Mouse (Mus musculus): ENCODE results near the gene Vps26c. TPM values are rescaled to one million over a fixed set of nuclear protein-coding genes. Genes with fewer than 3 reads are reported as not detected.

Gene Vps26c
- 25.8 and 40.7 TPM in 2 replicates for polyA plus RNA-seq (2012; rRNA removed)

DNA sequence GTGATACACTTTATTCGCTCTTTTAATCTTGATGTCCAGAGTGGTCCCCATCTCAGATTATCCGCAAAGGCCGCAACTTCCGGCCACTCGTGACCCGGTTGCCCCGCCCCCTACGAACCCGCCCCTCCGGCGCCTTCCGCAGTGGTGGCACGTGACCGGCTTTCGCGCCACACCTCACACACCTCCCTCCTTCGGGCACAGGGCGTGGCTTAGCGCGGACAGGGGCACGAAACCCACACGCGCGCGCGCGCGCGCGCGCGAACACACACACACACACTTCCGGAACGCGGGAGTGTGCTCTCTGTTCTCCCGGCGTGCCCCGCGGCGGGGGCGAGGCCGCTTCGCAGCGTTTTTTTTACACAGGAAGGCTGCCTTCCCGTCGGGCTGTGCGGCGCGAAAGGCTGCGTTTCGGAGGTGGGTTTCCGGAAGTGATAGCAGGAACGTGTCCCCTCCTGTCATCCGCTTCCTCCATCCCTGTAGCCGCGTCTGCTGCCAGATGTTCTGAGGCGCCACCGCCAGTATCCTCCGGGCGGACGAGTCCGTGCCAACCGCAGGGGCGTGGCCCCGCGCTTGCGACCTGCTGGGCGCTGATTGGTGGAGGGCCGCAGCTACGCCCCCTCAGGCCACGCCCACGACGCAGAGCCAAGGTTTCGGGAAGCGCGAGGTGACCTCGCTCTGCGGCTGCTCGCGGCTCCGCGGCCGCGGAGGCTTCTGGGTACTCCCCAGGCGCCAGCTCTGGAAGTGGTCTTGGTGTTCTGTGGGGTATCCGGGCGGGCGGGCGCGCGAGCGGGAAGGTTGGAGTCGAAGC, at the start of gene Vps26c:
Gene Vps26c (minus strand): TSS at position 487 of the 808 bp plus-strand sequence.
- Histone ChIP-seq H3K4me3 (replicated peaks; ENCODE audit: extremely low read depth, low read depth, low read length) (peak within 1 kb of the TSS; percentile 96), H3K4me1 (ENCODE audit: control insufficient read depth, insufficient read depth, low read length) (peaks cover 8% of the 10 kb centered on the region)
- TF ChIP-seq CTCF (IDR thresholded peaks at IDR 0.05; ENCODE audit: insufficient read depth, low read length), result no peak
- TF ChIP-seq POLR2A (IDR thresholded peaks at IDR 0.05; ENCODE audit: borderline replicate concordance, extremely low read depth, low read depth, low read length), result peak; percentile 91
- peak; percentile 98 for DNase-seq
- WGBS, result under 1% methylated on average over 93 of the region's 93 CpGs

DNA sequence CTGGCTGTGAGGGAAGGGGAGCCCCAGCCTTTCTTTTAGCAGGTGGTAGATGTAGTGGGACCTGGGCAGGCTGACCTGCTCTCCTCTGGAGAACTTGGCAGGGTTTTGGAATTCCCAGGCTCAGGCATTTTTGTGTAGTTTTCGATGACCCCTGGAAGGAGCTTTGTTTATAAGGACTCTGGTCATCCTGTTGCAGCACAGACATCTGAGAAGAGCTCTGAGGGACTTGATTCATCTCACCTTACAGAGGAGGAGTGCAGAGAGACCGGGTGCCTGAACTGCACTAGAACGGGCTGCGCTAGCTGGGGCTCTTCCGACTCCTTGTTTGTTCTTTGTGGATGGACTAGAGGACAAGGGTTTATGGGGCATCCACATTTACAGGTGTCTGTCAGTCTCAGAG, 49.1 kb upstream of the Vps26c start:
- no peak overlapping the region for H3K4me3 ChIP-seq (replicated peaks; ENCODE audit: extremely low read depth, low read depth, low read length)
- TF ChIP-seq POLR2A (IDR thresholded peaks at IDR 0.05; ENCODE audit: borderline replicate concordance, extremely low read depth, low read depth, low read length) (no peak), CTCF (IDR thresholded peaks at IDR 0.05; ENCODE audit: insufficient read depth, low read length) (no peak)
- H3K4me1 ChIP-seq (ENCODE audit: control insufficient read depth, insufficient read depth, low read length), result peaks cover 43% of the 10 kb centered on the region
- WGBS, result 40% methylated on average over 5 of the region's 5 CpGs
- DNase-seq, result no peak

DNA sequence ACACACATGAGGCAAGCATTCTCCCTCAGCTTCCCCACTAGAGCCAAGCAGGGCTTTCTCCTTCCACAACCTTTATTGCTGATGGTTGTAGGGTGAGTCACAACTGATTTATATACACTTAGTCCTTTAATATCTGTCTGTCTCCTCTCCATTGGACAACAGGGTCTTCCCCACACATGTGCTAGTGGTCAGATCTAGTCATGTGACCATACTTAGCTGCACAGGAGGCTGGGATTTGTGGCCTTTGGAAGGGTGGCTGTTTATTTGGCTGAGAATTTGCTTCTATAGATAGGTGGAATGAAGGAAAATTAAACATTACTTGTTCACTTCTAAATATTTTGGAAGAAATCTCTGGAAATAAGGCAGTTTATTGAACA, 48.1 kb upstream of the Vps26c start:
- DNase-seq, result no peak
- Histone ChIP-seq H3K4me1 (ENCODE audit: control insufficient read depth, insufficient read depth, low read length) (peaks cover 34% of the 10 kb centered on the region), H3K4me3 (replicated peaks; ENCODE audit: extremely low read depth, low read depth, low read length) (no peak overlapping the region)
- no peak for TF ChIP-seq CTCF (IDR thresholded peaks at IDR 0.05; ENCODE audit: insufficient read depth, low read length)
- TF ChIP-seq POLR2A (IDR thresholded peaks at IDR 0.05; ENCODE audit: borderline replicate concordance, extremely low read depth, low read depth, low read length), result no peak

DNA sequence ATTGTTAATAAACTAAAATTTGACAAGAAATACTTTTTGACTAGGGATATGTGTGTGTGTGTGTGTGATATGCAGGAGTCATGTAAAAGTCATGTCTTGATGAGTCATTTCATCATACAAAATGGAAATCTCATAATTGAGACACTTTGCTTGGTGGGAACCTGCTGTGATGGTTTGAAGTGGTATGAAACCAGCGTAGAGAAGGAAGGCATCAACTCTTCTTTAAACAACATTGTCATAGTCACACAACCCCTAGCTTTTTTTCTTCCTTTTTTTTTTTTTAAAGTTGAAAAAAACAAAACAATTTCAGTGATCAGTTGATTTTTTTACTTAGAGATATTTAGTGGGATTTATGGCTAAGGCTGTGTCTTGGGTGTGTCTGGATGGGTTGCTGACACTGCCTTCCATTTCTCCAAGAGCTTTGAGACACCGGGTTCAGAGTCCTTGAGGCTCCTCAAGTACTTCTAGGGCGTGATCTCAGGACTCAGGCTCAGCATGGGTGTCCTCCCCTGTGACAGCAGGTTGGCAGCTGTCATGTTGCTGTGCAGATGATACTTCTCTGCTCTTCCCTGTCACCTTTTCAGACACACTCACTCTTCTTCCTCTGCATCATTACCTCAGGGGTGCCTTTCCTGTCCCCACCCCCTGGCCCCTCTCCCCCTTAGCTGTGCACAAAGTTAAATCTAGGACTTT, 47.5 kb upstream of the Vps26c start:
- TF ChIP-seq CTCF (IDR thresholded peaks at IDR 0.05; ENCODE audit: insufficient read depth, low read length) (no peak), POLR2A (IDR thresholded peaks at IDR 0.05; ENCODE audit: borderline replicate concordance, extremely low read depth, low read depth, low read length) (no peak)
- WGBS, result 57% methylated on average over 3 of the region's 3 CpGs
- peaks cover 32% of the 10 kb centered on the region for H3K4me1 ChIP-seq (ENCODE audit: control insufficient read depth, insufficient read depth, low read length)
- H3K4me3 ChIP-seq (replicated peaks; ENCODE audit: extremely low read depth, low read depth, low read length), result no peak overlapping the region
- DNase-seq, result no peak

DNA sequence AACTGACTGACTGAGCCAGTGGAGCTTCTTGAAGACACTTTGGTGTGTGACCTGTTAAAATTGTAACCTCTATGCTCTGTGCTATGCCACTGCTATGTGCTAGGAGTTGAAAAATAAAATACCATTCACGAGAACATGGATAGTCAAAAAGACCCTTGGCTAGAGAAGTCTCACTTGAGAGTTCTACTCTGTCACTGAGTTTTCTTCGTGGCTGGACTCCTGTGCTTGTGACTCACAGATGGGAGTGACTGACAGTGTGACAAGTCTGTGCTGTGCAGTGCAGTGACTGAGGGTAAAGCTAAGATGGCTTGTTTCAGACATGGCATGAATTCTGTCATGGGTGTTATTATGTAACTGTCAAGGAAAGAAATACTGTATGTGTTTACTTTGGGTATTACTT, 45.8 kb upstream of the Vps26c start:
- no peak overlapping the region for H3K4me3 ChIP-seq (replicated peaks; ENCODE audit: extremely low read depth, low read depth, low read length)
- no peak for DNase-seq
- WGBS, result 15% methylated on average over 2 of the region's 2 CpGs
- peaks cover 22% of the 10 kb centered on the region for H3K4me1 ChIP-seq (ENCODE audit: control insufficient read depth, insufficient read depth, low read length)
- TF ChIP-seq CTCF (IDR thresholded peaks at IDR 0.05; ENCODE audit: insufficient read depth, low read length) (no peak), POLR2A (IDR thresholded peaks at IDR 0.05; ENCODE audit: borderline replicate concordance, extremely low read depth, low read depth, low read length) (no peak)

DNA sequence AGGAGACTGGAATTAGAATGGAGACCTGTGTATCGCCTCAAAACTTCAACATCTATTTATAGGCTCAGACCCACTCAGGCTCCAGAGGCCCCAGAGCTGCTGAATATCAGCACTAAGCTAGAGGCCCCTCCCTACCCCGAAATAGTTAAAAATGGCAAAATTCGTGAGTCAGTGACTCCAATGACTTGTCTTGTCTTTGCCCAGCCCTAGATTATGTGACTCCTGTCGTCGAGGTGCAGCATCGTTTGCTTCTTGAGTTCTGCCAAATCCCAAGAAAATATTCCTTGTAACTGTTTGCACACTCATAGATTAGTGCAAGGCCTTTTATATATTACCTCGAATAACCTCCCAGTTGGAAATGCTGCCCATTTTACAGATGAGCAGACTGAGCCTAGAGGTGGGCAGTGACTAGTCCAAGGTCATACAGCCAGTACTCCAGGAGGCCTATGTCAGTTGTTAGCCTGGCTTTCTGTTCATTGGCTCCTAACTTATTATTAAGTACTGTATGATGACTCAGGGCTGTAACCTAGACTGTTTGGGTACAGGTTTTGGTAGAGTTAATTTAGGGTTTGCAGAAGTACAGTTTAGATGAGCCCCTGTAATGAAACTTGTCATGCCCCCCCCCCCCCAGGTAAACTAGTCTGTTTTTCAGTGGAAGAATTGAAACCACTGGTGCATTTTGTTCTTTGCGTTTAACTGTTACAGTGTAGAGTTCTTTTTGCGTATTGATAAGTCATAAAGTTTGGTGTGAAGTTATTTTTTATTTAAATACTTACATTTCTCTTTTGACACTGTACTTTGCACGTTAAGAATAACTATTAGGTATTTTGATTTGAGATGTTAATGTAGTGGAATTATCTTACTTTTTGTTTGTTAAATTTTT, 44.7 kb upstream of the Vps26c start:
- Histone ChIP-seq H3K4me1 (ENCODE audit: control insufficient read depth, insufficient read depth, low read length) (peaks cover 16% of the 10 kb centered on the region), H3K4me3 (replicated peaks; ENCODE audit: extremely low read depth, low read depth, low read length) (peak overlapping the region; percentile 94)
- TF ChIP-seq CTCF (IDR thresholded peaks at IDR 0.05; ENCODE audit: insufficient read depth, low read length) (no peak), POLR2A (IDR thresholded peaks at IDR 0.05; ENCODE audit: borderline replicate concordance, extremely low read depth, low read depth, low read length) (no peak)
- WGBS, result 14% methylated on average over 10 of the region's 10 CpGs
- DNase-seq, result no peak

DNA sequence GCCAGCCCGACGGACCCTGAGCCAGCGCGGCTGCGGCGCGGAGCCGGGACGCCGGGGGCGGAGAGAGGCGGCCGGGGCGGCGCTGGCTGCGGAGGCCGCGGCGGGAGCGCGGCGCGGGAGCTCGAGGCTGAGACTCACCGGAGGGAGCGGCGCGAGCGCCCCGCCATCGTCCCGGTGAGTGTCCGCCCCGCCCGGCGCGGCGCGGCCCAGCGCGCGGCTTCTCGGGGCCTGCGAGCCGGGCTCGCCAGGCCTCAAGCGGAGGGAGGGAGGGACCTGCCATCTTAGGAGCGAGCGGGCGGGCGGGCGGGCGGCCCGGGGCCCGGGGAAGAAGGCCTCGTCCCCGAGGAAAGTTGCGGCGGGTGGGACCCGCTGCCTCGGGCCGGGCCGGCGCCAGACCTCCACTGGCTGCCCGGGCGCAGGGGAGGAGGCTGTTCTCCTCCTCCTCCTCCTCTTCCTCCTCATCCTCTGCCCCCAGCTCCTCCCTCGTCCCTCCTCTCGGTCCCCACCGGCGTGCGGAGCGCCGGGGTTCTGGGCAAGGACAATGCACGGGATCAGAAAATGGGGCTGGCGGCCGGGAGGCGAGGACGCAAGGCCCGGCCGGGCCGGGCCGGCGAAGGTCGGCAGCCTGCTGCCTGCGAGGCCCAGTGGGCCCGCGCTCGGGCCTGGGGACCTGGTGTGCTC, 43.9 kb upstream of the Vps26c start:
- DNase-seq, result peak; percentile 81
- TF ChIP-seq POLR2A (IDR thresholded peaks at IDR 0.05; ENCODE audit: borderline replicate concordance, extremely low read depth, low read depth, low read length), result peak; percentile 64; the same call in 1 of the 2 replicates
- no peak for TF ChIP-seq CTCF (IDR thresholded peaks at IDR 0.05; ENCODE audit: insufficient read depth, low read length)
- Histone ChIP-seq H3K4me3 (replicated peaks; ENCODE audit: extremely low read depth, low read depth, low read length) (peak overlapping the region; percentile 94), H3K4me1 (ENCODE audit: control insufficient read depth, insufficient read depth, low read length) (peaks cover 12% of the 10 kb centered on the region)
- WGBS, result 4% methylated on average over 56 of the region's 88 CpGs

DNA sequence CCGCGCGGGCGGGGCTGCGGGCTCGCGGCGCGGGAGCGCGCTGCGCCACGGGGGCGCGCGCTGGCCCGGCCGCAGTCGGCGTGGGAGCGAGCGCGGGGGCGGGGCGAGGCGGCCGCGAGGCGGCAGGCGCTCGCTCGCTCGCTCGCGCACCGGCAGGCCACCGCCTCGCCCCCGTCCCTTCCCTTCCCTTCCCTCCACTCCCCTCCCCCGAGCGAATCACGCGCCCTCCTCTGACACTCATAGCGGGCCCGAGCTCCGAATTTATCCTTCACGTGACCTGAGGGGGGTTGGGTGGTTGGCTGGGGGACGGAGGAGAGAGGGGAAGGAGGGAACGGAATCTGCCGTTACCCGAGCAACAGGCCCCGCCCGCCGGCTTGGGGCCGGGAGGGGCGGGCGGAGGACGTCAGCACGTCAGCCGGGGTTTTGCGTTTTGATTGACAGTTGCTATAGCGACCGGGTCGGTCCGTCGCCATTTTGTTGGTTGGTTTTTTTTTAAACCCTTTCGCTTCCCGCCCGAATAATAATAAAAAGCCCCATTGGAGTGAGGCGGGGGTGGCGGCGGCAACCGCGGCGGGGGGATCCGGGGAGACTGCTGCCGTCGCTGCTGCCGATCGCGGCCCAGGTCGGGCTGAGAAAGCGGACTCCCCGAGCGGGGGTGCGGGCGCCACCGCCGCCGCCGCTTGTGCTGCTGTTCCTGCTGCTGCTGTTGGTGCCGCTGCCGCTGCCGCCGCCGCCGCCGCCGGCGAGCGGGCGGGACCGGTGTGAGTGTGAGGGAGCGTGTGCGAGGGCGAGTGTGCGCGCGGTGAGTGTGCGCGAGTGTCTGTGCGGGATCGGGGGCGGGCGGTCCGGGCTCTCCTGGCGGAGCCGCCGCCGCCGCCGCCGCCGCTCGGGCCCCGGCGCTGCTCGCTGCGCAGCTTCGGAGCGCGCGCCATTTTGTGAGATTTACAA, 42.9 kb upstream of the Vps26c start, which contains the start of gene Dyrk1a:
Gene Dyrk1a (plus strand): TSS at position 782 of the 948 bp plus-strand sequence.
- Histone ChIP-seq H3K4me1 (ENCODE audit: control insufficient read depth, insufficient read depth, low read length) (peaks cover 11% of the 10 kb centered on the region), H3K4me3 (replicated peaks; ENCODE audit: extremely low read depth, low read depth, low read length) (peak within 1 kb of the TSS; percentile 94)
- DNase-seq, result peak; percentile 98
- TF ChIP-seq POLR2A (IDR thresholded peaks at IDR 0.05; ENCODE audit: borderline replicate concordance, extremely low read depth, low read depth, low read length) (no peak), CTCF (IDR thresholded peaks at IDR 0.05; ENCODE audit: insufficient read depth, low read length) (no peak)
- WGBS, result 1% methylated on average over 127 of the region's 133 CpGs
